Mouse (Mus musculus) cerebellum, adult 11-12 months (tissue): Measurements from ENCODE around the gene Kifc5b.
A peak's percentile ranks its signal among the peaks of the same experiment; 100 is the strongest.
"Not testable (repeated sequence)": the region's sequence is repeated elsewhere in the genome, so short reads cannot be mapped to it uniquely, and the experiment has no call there.

Experiments
- DNase-seq: peaks from one replicate; pipeline ENCODE4 v3.0.0; 2022

Kifc5b gene

DNA sequence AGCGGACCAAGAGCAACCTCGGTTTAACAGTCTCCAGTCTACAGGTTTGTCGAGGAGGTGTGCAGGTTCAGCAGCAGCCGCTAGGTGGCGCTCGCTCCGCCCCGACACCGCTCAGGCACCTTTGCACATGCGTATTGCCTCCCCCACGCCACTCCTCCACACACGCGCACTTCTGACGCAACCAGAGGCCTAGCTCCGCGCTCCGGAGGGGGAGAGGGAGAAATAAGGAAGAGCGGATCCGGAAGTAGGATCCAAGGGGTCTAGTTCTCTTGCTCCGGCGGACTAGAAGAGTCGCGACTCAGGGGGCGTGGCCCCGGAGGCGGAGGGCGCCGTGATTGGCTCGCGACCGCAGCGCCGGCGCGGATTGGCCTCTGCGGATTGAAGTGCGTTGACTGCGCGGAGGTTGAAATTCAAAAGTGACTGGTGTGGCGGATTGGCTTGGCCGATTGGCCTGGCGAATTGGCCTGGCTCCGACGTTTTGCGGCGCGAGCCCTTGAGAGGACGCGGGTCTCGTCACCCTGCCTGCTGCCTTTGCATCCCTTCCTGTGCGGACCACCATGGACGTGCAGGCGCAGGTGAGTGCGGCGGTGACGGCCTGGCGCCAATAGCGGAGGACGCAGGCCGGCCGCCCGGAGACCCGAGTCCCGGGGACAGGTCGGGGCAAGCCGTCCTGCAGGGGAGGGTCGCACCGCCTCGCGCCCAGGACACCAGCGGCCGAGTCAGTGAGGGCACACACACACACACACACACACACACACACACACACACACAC, at the start of gene Kifc5b:
Kifc5b (plus strand) TSS at position 381 of the 772 bp plus-strand sequence.
- peak; percentile 100 for DNase-seq

DNA sequence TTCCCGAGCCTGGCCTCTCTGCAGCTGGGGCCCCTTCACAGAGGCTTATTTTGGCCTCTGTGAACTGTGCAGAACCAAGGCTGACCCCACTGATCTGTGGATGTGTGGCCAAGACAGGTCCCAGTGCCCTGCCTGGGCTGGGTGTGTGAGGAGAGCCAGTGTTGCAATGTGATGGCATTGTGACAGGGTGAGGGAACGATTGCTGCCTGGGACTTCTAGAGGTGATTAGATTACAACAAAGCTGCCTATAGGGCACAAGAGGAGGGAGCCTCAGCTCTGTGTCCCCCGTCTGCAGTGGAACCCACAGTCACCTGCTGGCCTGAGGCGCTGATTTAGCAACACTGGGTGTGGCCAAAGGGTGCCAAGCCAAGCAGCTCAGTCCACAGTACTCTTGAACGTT, 48.1 kb upstream of the Kifc5b start:
- DNase-seq = no peak

DNA sequence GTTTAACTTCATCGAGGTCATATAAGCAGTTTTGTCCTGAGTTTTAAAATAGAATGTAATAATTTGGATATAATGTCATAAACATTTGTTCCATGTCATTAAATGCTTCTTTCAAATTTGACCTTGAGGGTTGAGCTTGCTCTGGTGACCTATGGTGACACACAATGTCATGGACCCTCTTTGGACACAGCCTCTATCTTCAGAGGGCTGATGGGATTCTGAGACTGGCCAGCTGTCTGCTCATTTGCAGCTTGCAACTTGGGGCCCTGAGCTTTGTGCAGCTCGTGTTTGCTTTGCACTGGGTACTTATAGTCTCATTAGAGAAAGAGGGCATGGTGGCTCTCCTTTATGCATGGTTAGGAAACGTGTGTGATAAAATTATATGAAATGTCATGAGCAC, 44.0 kb upstream of the Kifc5b start:
- DNase-seq = no peak

DNA sequence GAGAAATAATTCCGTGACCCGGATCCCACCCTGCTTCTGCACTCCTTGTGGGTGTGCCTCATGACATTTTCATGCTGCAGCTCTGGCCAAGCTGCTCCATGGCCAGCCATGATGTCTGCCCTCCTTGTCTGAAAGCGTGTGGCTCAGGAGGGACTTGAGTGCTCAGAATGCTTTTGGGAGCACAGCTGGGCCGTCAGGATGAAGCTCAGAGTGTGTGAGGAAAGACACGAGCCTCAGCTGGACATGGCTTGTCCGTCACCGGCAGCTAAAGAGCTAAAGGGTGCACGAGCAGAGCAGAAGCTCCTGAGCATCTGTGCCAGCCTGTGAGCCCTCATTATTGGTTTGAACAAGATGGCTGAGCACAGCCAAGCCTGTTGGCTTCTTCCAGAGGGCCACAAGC, 43.4 kb upstream of the Kifc5b start:
- DNase-seq = no peak

DNA sequence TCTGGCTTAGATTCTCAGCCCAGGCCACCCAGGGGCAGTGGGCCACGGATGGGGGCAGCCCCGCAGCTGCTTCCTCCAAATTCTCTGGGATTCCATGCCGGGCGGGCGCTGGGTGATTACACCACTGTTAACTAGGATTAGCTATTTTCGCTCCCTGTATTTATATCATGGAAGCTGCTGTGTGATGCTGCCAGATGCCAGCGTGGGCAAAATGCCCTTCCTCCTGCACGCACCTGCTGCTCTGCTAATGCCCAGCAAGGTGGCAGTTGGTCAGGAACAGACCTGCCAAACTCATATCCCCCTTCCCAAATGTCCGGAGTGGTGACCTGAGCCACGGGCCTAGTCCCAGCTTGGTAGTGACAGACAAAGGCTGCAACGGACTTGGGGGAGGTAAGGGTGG, 42.3 kb upstream of the Kifc5b start:
- no peak for DNase-seq

DNA sequence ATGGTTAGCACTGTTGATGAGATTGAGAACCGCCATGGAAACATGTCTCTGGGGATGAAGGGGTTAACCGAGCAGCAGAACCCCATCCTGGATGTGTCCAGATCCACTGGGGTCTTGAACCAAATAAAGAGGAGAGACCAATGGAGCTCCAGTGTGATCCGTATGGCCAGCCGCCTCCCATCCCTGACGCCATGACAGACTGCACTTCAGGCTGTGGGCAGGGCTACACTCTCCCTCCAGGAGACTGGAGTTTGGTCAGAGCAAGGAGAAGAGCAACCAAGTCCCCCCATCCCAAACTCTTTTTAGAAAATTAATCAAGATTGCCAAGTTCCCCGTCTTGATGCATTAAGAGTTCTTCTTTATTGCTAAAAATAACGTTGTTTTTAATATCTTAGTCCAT, 39.0 kb upstream of the Kifc5b start:
- no peak for DNase-seq

DNA sequence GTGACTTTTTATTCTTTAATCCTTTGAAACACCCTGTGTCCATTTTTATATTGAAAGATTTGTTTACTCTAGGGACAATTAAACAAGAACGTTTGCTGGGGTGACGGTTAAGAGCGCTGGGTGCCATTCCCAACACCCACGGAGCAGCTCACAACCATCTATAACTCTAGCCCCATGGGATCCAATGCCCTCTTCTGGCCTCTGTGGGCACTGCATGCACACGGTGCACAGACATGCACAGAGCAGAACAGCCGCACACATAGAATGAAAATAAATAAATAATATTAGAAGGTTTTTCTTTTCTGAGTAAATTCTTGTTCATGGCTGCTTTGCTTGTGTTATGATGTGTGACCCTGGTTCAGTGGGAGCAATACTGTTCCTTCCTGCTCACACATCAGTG, 37.7 kb upstream of the Kifc5b start:
- DNase-seq = no peak

DNA sequence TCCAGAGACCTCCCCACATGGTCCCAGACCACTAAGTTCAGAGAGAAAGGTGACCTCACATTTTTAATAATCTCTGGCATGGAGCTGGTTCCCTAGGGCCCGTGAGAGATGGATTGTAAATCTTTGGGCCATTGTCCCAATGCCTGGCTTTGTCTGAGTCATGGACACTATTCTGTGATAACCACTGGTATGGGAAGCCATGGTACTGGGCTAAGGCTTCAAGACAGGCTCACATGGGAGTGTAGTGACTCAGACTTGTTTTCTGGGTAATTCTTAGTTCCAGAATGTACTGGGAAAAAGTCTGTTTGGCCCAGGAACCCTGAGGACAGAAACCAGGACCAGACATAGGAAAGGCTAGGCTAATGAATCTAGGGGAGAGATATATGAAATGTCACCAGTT, 34.2 kb upstream of the Kifc5b start:
- DNase-seq = no peak

DNA sequence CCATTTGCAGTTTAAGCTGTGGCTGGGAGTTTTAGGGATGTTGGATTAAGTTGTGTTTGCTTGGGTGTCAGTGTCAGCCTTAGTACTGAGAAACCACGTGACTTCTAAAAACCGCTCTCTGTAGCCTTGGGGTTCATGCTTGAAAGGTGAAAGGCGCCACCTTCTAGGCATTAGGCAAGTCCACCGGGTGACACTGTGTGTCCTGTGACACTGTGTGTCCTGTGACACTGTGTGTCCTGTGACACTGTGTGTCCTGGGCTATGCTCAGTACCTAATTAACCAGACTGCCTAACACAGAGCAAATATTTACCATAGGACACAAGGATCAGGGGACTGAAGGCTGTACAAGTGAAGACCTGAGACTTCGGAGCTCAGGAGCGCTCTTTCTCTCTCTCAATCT, 33.3 kb upstream of the Kifc5b start:
- DNase-seq = no peak

DNA sequence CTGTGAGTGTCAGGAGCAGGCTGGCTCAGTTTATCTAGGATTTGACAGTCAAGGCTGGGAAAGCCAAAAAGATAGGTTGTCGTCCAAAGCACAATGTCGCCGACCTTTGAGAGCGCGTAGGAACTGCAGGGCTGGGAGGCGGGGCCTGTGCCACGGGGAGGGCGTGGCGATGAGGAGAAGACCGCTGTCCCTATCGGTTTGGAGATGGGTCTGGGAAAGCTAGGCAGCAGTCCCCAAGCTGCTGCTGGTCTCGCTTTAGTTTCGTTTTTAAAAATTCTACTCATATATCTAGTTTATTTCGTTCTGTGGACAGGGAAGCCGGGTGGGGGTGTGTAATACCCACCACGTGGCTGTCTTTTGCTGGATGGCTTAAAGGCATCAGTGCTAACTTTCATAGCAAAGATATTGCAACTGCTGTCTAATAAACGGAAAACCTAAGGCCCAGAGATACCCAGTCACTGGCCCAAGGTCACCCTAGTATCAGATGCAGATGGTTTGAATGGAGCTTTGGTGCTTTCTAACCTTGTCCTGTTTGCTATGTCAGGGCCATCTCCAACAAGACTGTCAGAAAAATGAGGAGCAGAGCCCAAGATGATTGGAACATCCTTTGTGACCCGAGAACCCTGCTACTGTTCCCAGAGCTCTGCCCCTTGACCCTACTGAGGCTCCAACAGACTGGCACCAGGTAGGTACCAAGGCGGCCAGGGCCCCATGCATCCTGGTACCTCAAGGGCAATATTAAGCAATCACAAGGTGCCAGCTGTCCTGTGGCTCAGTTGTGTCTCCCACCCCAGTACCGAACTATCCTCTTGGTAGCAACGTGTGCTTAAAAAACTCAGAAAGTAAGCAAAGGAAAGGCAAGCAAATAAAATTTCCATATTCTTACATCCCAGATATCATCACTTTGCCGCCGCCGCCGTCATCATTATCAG, 31.6 kb upstream of the Kifc5b start:
- DNase-seq = peak; percentile 74

DNA sequence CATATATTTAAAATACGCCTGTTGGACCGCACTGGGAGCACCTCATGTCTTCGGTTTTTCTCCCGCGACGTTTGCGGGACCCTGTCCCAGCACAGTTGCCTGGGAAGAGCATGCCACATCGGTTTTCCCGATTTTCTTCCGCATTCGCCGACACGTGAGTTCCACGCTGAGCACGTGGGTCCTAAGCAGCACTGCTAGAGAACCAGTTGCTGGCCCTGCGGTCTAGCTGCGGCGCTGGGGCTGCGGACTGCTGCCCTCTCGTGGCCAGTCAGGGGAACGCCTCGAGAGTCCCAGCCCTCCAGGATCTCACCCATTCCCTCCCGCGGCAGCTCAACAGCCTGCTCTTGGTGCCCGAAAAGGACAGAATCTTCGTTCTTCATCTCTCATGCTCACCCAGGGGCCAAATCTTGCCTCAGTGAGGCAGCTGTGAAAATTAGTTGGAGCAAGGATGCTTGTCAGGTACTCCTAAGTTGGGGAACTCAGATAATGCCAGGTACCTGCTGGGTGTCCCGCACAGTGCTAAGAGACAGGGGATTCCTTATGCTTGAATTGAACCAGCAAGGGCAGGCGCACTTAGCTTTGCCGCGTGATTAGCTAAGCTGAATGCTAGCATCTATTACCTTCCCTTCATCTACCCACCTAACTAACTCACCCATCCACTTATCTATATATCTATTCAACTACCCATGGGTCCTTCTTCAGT, 30.7 kb upstream of the Kifc5b start:
- DNase-seq = peak; percentile 79

DNA sequence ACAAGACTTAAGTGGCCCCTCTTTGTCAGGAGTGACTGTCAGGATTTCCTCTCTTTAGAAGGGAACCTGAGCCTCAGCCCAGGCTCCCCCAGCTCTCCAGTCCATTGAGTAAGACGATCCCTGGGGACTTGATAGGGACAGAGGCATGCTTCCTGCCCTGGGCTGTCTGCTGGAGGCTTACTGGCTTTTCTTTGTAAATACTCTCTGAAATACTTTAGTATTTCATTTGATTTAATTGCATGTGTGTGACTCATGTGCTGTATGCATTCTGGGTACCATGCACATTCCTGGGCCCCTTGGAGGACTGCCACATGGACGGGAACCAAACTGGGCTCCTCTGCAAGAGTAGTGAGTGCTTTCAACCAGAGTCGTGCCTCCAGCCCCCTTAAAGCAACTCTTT, 29.0 kb upstream of the Kifc5b start:
- no peak for DNase-seq

DNA sequence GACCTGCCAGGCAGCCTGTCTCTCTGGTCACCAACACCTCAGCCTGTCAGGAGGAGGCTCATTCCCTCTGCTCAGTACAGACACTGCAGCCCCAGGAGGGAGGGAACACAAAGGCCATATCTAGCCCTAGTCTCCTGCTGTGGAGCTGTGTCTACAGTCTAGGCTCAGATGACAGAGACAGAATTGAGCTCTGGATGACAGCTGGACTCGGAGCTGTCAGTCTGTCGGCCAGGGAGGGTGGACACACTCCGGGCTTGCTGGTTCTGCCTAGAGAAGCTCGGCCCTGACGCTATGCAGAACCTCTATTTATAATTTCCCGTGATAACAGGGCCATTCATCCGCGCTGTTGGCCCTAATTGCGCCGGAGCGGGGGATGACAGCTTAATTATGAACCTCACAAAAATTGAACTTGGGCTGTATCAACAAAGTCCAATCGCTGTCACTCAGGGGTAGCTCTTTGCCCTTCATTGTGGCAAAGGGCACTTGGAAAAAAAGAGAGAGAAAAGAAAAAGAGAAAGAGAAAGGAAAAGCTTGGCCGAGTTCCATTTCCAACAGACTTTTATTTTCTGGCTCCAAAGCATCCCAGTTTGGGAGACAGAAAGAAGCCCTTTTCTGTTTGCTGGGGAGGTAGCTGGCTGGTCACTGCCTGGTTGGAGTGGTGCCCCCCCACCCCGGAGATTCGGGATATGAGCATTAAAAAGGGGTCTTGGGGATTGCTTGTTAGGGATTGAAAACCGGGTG, 24.1 kb upstream of the Kifc5b start:
- no peak for DNase-seq

DNA sequence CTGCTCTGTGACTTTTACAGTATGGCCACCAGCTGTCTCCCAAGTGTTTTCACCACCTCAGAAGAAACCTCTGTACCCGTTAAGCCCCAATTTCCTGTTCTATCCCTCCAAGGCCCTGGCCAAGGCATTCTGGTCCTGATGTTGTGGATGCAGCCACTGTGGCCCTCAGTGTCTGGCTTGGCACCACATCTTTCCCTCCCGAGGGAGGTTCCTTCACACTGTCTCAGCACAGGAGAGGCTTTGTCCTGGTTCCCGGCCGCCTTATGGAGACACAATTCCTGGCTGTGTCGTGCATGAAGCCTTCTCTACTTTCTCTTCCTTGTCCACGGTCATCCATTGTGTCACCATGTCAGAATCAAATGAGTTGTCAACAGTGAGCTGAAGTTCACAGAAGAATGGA, 23.4 kb upstream of the Kifc5b start:
- DNase-seq = no peak

DNA sequence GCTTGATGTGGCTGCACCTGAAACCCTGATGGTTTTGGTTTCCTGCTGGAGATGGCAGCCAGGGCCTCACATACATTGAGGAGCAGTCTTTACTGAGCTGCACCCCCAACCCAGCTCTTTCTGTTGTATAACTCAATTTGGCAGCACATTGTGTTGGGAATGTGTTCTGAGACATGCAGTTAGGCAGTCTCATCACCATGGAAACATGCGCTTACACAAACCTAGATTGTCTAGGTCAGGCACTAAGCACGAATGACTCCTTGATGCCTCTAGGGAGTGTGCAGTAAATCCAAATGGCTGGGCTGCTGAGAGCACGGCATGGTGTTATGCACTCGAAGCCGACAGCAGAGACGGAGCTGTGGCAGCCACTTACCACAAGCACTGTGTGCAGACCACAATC, 22.5 kb upstream of the Kifc5b start:
- no peak for DNase-seq

DNA sequence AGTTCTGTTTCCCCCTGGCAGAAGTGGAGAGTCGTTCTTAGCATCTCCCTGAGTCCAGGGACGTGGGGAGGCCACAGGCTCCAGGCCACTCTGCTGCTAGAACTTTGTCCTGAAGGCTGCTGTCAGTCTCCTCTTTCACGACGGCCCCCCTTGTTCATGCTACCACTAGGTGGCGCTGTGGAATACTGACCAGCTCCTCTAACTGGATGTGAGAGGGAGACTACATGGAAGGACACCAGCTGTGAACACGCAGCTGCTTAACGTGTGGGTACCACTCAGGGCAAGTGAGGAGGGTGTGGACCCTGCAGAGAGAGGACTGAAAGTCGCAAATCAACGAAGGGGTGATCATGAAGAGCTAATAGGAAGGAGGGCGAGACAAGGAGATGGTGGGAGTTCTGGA, 21.3 kb upstream of the Kifc5b start:
- peak; percentile 51 for DNase-seq

DNA sequence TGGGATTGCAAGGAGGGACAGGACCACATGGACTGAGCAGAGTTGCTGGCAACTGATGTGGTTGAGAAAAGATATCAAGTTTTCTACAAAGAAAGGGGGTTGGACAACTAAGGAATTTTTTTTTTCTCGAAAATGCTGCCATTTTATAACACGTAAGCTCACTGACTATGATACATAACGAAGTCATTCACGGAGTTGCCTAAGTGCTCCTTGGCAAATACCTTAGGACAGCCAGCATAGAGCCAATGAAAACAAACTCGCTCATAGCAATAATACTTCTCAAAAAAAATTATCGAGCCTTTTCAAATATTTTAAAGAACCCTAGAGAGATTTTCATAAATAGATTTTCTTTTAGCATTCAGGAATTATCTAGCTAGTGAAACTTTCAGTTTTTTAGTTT, 16.0 kb upstream of the Kifc5b start:
- DNase-seq = no peak

DNA sequence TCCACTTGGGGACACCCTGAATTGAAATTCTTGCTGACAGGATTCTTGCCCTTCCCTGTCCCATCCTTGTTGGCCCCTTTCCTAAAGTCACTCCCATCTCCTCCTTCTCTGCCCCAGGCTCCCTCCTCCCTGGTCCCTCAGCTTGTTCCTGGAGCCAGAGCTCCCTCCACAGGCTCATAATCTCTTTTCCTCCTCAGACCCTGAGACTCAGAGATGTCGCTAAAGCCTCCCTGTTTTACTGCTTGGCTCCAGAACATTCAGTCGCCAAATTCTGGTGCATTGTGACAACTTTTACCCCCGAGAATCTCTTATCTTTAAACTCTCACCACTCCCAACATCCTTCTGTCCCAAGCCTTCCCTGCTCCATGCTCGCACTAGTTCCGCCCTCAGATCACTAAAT, 12.6 kb upstream of the Kifc5b start:
- DNase-seq = no peak

DNA sequence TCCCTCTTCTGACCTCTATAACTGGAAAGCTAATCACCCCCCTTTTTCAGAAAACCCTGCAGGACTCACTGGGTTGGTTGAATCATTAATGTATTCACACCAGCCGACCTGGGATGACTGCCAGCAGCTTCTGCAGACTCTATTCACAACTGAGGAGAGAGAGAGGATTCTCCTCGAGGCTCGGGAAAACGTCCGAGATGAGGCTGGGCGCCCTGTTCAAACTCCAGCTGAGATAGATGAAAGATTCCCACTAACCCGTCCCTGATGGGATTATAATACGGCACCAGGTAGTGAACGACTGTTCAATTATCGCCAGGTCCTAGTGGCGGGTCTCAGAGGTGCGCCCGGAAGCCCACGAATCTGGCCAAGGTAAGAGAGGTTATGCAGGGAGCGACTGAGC, 9.4 kb upstream of the Kifc5b start:
- not testable (repeated sequence) for DNase-seq

DNA sequence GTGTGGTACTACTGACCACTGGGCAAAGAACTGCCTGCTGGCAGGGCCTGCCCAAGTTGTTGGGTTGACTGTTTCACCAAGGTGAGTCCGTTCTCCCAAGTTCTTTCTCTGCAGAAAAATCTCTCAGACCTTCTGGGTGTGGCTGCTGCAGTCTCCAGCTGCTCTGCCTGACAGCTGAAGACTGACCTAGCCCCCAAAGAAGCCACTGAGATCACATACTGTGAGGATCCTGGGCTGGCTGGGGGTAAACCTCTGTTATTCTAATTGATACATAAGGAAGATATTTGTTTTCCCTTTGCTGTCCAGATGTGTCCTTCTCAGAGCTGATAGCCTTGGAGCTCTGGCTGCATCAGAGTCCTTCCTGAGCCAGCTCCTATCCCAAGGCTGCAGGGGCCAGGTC, 1.6 kb upstream of the Kifc5b start:
- DNase-seq = no peak

DNA sequence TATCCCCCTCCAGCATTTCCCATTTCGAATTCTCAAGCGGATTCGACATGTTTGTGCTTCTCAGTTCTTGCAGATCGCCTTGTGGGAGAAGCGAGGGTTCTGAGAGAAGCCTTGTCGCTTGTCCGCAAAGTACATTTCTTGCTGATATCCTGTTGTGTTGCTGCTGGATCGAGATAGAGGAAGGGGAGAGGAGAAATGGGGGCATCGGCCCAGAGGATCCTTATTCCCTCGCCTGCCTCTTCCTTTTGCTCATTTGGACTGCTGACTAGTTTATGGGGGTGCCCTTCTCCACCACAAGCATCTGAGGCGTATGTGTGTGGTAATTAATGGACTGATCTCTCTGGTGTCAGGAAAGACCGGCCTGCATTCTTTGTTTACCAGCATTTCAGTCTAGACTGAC, 669 bp downstream of the Kifc5b start:
- DNase-seq = not testable (repeated sequence)

DNA sequence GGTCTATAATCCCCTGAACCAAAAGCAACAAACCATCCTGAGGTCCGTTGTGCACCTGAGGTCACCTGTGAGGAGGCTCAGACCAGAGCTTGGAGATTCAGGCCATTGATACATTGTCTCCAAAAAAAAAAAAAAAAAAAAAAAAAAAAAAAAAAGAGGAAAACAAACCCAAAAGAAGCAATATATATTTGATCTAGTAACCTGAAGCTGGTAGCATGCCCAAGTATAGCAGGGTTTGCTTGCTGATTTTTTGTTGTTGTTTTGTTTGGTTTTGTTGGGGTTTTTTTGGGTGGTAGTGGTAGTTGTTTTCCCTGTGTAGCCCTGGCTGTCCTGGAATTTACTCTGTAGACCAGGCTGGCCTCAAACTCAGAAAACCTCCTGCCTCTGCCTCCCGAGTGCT, 1.5 kb downstream of the Kifc5b start:
- no peak for DNase-seq

DNA sequence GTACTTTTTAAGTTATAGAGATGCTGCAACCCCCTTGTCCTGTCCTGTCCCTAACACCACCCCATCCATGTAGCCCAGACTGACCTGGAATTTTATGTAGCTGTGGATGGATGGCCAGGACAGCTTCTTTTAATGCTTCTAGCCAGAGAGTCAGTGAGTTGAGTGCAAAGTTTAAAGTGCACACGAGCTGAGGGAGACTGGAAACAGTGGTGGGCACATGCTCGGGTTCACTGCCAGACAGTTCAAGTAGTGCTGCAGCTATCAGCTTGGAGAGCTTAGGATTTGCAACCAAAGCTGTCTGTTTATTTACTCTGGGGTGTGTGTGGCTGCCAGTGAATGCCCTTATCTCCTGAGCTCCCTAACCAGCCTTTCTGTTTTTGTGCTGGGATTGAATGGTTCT, 2.6 kb downstream of the Kifc5b start:
- DNase-seq = not testable (repeated sequence)
